Mouse (Mus musculus): ENCODE measurements around the gene Epn1. TPM values are rescaled to one million over a fixed set of nuclear protein-coding genes. Genes with fewer than 3 reads are reported as not detected.

Epn1 gene
- total RNA-seq, 1 experiment: 51.8 TPM

GRCm38 (mm10) chr7:5087886-5088285 lies 7.9 kb downstream of the Epn1 start:
- Histone ChIP-seq H3K9ac (ENCODE audit: insufficient read depth, low read depth, low read length, poor library complexity, severe bottlenecking) (no peak overlapping the region), H3K9me3 (ENCODE audit: control insufficient read depth, insufficient read depth, low read depth, low read length) (no peaks in the 10 kb centered on the region), H3K4me1 (ENCODE audit: control insufficient read depth in 2 of 2, insufficient read depth in 2 of 2, low read length in 2 of 2, poor library complexity in 1 of 2) (no peaks in the 10 kb centered on the region), H3K36me3 (ENCODE audit: control insufficient read depth, insufficient read depth, low read length, poor library complexity, severe bottlenecking) (peaks cover 56% of the 10 kb centered on the region), H3K4me3 (ENCODE audit: insufficient read depth in 1 of 2, low read depth in 1 of 2, low read length in 2 of 2, poor library complexity in 1 of 2, severe bottlenecking in 1 of 2) (no peak overlapping the region), H3K27ac (ENCODE audit: insufficient read depth, low read depth, low read length, poor library complexity, severe bottlenecking) (no peak overlapping the region)
- DNase-seq (ENCODE audit: low read depth, low spot score): no peak
- in situ Hi-C loops (cut with MboI; ENCODE audit: low sequenced_read_pairs in 2 of 2, unreplicated experiment in 2 of 2): no loop called here
- TF ChIP-seq MAFK (IDR thresholded peaks at IDR 0.05; ENCODE audit: insufficient read depth, low read depth, low read length) (no peak), HCFC1 (IDR thresholded peaks at IDR 0.05; ENCODE audit: borderline replicate concordance, insufficient read depth, low read length) (no peak), ZNF384 (IDR thresholded peaks at IDR 0.05; ENCODE audit: low read depth, low read length) (no peak), CHD2 (IDR thresholded peaks at IDR 0.05; ENCODE audit: low read depth, low read length) (no peak), ZC3H11A (IDR thresholded peaks at IDR 0.05; ENCODE audit: borderline replicate concordance, low read depth, low read length) (no peak)

DNA sequence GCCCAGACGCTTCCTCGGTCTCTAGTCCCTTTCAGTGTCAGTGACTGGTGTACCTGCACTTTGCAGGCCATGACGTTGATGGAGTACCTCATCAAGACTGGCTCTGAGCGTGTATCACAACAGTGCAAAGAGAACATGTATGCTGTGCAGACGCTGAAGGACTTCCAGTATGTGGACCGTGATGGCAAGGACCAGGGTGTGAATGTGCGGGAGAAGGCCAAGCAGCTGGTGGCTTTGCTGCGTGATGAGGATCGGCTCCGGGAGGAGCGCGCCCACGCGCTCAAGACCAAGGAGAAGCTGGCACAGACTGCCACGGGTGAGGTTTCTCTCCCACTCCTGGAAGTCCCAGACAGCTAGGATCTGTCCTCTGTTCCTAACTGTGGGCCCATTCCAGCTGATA lies 9.8 kb downstream of the Epn1 start:
- H3K27ac ChIP-seq (ENCODE audit: insufficient read depth, low read depth, low read length, poor library complexity, severe bottlenecking): no peak overlapping the region
- no peak overlapping the region for H3K9ac ChIP-seq (ENCODE audit: insufficient read depth, low read depth, low read length, poor library complexity, severe bottlenecking)
- in situ Hi-C loops (cut with MboI; ENCODE audit: low sequenced_read_pairs in 2 of 2, unreplicated experiment in 2 of 2): no loop called here
- no peak overlapping the region for H3K4me3 ChIP-seq (ENCODE audit: insufficient read depth in 1 of 2, low read depth in 1 of 2, low read length in 2 of 2, poor library complexity in 1 of 2, severe bottlenecking in 1 of 2)
- DNase-seq (ENCODE audit: low read depth, low spot score): no peak
- peaks cover 62% of the 10 kb centered on the region for H3K36me3 ChIP-seq (ENCODE audit: control insufficient read depth, insufficient read depth, low read length, poor library complexity, severe bottlenecking)
- H3K4me1 ChIP-seq (ENCODE audit: control insufficient read depth in 2 of 2, insufficient read depth in 2 of 2, low read length in 2 of 2, poor library complexity in 1 of 2): no peaks in the 10 kb centered on the region
- TF ChIP-seq MAFK (IDR thresholded peaks at IDR 0.05; ENCODE audit: insufficient read depth, low read depth, low read length) (no peak), ZNF384 (IDR thresholded peaks at IDR 0.05; ENCODE audit: low read depth, low read length) (no peak), CHD2 (IDR thresholded peaks at IDR 0.05; ENCODE audit: low read depth, low read length) (no peak), HCFC1 (IDR thresholded peaks at IDR 0.05; ENCODE audit: borderline replicate concordance, insufficient read depth, low read length) (no peak), ZC3H11A (IDR thresholded peaks at IDR 0.05; ENCODE audit: borderline replicate concordance, low read depth, low read length) (no peak)
- no peaks in the 10 kb centered on the region for H3K9me3 ChIP-seq (ENCODE audit: control insufficient read depth, insufficient read depth, low read depth, low read length)

DNA sequence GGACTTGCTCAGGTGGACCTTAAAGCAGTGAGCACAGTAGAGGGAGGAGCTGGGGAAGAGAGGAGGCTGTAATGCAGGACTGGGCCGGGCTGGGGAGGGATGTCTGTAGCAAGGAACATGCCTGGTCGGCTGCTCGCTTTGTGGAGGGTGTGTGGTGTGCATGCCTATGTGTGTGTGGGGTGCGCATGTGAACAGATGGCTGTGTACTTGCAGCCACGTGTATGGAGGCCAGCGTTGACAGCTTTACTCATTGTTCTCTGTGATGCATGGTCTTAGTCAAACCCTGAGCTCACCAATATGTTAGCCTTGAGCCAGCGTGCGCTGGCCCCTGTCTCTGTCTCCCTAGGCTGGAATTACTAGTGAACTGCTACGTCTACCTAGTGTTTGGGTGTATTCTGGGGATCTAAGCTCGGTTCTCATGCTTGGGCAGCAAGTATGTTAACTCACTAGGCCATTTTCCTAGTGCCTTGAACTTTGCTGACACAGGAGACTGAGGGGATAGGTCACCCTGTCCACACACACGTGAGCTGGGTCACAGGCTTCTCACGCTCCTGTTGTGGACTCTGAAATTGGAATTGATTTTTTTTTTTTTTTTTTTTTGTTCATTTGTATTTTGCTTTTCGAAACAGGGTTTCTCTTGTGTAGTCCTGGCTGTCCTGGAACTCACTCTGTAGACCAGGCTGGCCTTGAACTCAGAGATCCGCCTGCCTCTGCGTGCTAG lies 11.1 kb downstream of the Epn1 start:
- no peak overlapping the region for H3K27ac ChIP-seq (ENCODE audit: insufficient read depth, low read depth, low read length, poor library complexity, severe bottlenecking)
- H3K4me3 ChIP-seq (ENCODE audit: insufficient read depth in 1 of 2, low read depth in 1 of 2, low read length in 2 of 2, poor library complexity in 1 of 2, severe bottlenecking in 1 of 2): no peak overlapping the region
- in situ Hi-C loops (cut with MboI; ENCODE audit: low sequenced_read_pairs in 2 of 2, unreplicated experiment in 2 of 2): no loop called here
- H3K9ac ChIP-seq (ENCODE audit: insufficient read depth, low read depth, low read length, poor library complexity, severe bottlenecking): no peak overlapping the region
- TF ChIP-seq ZC3H11A (IDR thresholded peaks at IDR 0.05; ENCODE audit: borderline replicate concordance, low read depth, low read length) (no peak), HCFC1 (IDR thresholded peaks at IDR 0.05; ENCODE audit: borderline replicate concordance, insufficient read depth, low read length) (no peak), CHD2 (IDR thresholded peaks at IDR 0.05; ENCODE audit: low read depth, low read length) (no peak), ZNF384 (IDR thresholded peaks at IDR 0.05; ENCODE audit: low read depth, low read length) (no peak), MAFK (IDR thresholded peaks at IDR 0.05; ENCODE audit: insufficient read depth, low read depth, low read length) (no peak)
- peaks cover 66% of the 10 kb centered on the region for H3K36me3 ChIP-seq (ENCODE audit: control insufficient read depth, insufficient read depth, low read length, poor library complexity, severe bottlenecking)
- H3K4me1 ChIP-seq (ENCODE audit: control insufficient read depth in 2 of 2, insufficient read depth in 2 of 2, low read length in 2 of 2, poor library complexity in 1 of 2): no peaks in the 10 kb centered on the region
- no peak for DNase-seq (ENCODE audit: low read depth, low spot score)
- no peaks in the 10 kb centered on the region for H3K9me3 ChIP-seq (ENCODE audit: control insufficient read depth, insufficient read depth, low read depth, low read length)

DNA sequence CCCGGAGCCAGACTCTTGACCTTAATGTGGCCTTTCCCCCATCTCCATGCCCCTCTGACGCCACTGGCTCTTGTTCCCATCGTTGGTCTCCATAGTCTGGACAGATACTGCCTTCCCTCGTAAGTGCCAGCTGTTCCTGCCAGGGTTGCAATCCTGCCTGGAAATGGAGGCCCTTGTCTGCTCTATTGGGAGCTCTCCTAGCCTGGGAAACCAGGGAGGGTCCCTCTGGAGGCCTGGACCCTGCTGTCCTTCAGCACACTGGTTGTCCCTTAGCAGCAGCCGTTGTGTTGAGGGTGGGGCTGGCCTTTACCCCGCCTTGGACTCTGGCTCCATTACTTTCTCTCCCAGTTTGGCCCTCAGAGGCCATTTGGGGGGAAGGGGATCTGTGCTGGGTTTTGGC lies 12.3 kb downstream of the Epn1 start:
- no peak overlapping the region for H3K4me3 ChIP-seq (ENCODE audit: insufficient read depth in 1 of 2, low read depth in 1 of 2, low read length in 2 of 2, poor library complexity in 1 of 2, severe bottlenecking in 1 of 2)
- TF ChIP-seq MAFK (IDR thresholded peaks at IDR 0.05; ENCODE audit: insufficient read depth, low read depth, low read length) (no peak), CHD2 (IDR thresholded peaks at IDR 0.05; ENCODE audit: low read depth, low read length) (no peak), HCFC1 (IDR thresholded peaks at IDR 0.05; ENCODE audit: borderline replicate concordance, insufficient read depth, low read length) (no peak), ZNF384 (IDR thresholded peaks at IDR 0.05; ENCODE audit: low read depth, low read length) (no peak)

More for the DNA sequence above, 12.3 kb downstream of the Epn1 start:
- in situ Hi-C loops (cut with MboI; ENCODE audit: low sequenced_read_pairs in 2 of 2, unreplicated experiment in 2 of 2): no loop called here
- H3K4me1 ChIP-seq (ENCODE audit: control insufficient read depth in 2 of 2, insufficient read depth in 2 of 2, low read length in 2 of 2, poor library complexity in 1 of 2): no peaks in the 10 kb centered on the region
- no peak overlapping the region for H3K9ac ChIP-seq (ENCODE audit: insufficient read depth, low read depth, low read length, poor library complexity, severe bottlenecking)
- no peaks in the 10 kb centered on the region for H3K9me3 ChIP-seq (ENCODE audit: control insufficient read depth, insufficient read depth, low read depth, low read length)
- DNase-seq (ENCODE audit: low read depth, low spot score): no peak
- H3K36me3 ChIP-seq (ENCODE audit: control insufficient read depth, insufficient read depth, low read length, poor library complexity, severe bottlenecking): peaks cover 64% of the 10 kb centered on the region
- H3K27ac ChIP-seq (ENCODE audit: insufficient read depth, low read depth, low read length, poor library complexity, severe bottlenecking): no peak overlapping the region
